Mouse (Mus musculus): ENCODE measurements around the gene Xrra1.
"Not testable (repeated sequence)": the region's sequence is repeated elsewhere in the genome, so short reads cannot be mapped to it uniquely, and the experiment has no call there.

DNA sequence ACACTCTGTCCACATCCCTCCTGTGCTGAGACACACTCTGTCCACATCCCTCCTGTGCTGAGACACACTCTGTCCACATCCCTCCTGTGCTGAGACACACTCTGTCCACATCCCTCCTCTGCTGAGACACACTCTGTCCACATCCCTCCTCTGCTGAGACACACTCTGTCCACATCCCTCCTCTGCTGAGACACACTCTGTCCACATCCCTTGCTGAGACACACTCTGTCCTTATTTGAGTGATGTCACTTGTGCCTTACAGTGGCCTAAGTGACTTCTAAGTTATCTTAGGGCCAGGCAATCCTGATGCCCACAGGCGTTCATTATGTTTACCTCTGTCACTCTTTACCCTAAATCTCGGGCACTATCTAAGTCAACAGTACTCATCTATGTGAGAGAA is 101.7 kb downstream of the Xrra1 start:
- TF ChIP-seq CTCF, POLR2A (IDR thresholded peaks at IDR 0.05; ENCODE audit: insufficient read depth, low read depth, low read length): not testable (repeated sequence)
